Mouse (Mus musculus) layer of hippocampus, postnatal 14 days (tissue): ENCODE results near the gene Ccdc15. TPM values are rescaled to one million over a fixed set of nuclear protein-coding genes. Genes with fewer than 3 reads are reported as not detected.

Source experiments
- DNase-seq, 2 experiments: peaks; one replicate each; pipeline ENCODE4 v3.0.0; 2021 to 2022; ENCODE audit warnings: low spot score in 2 of 2, mixed read lengths in 1 of 2
- total RNA-seq, 2 experiments: library from RNA; stranded (reverse); gene quantifications; 2 replicates each; pipeline ENCODE4 v1.2.3; 2021

Gene Ccdc15
- total RNA-seq, 2 experiments from 2014 or later = 2.2 to 2.7 TPM

- DNase-seq = no peak
Measured at GRCm38 (mm10) chr9:37235951-37236737, 112.1 kb downstream of the Ccdc15 start.

GRCm38 (mm10) chr9:37232201-37233195 is 115.7 kb downstream of the Ccdc15 start:
- DNase-seq = no peak

GRCm38 (mm10) chr9:37230486-37231195 is 117.6 kb downstream of the Ccdc15 start:
- DNase-seq = no peak

GRCm38 (mm10) chr9:37229880-37230325 is 118.3 kb downstream of the Ccdc15 start:
- peak; percentile 62 to 83 for DNase-seq

Other genes with a start within 250 kb of the Ccdc15 start
- 10 to 100 TPM; 25.4 to 29.5 TPM for gene Pknox2, start 201.0 kb downstream of the Ccdc15 start, total RNA-seq
- 10 to 100 TPM in 1 of 2 experiments, 1 to 10 TPM in 1; 9.6 to 10.2 TPM for gene Tmem218, start 140.2 kb downstream of the Ccdc15 start, total RNA-seq
- gene Slc37a2, start 92.7 kb downstream of the Ccdc15 start, total RNA-seq = 1 to 10 TPM; 1.6 to 3.0 TPM
- 10 to 100 TPM; 77.2 to 81.9 TPM for gene Hepacam, start 18.9 kb upstream of the Ccdc15 start, total RNA-seq
- gene Robo4, start 53.5 kb upstream of the Ccdc15 start, total RNA-seq = 1 to 10 TPM; 7.6 to 9.9 TPM
- gene Robo3, start 84.8 kb upstream of the Ccdc15 start, total RNA-seq = 10 to 100 TPM; 19.0 to 22.3 TPM
- 10 to 100 TPM; 22.3 to 22.7 TPM for gene Msantd2, start 140.9 kb upstream of the Ccdc15 start, total RNA-seq
- gene Esam, start 179.6 kb upstream of the Ccdc15 start, total RNA-seq = 10 to 100 TPM; 26.9 to 27.8 TPM
- 1 to 10 TPM; 3.5 to 6.2 TPM for gene Vsig2, start 190.8 kb upstream of the Ccdc15 start, total RNA-seq
- gene Nrgn, start 204.5 kb upstream of the Ccdc15 start, total RNA-seq = 1,000 to 10,000 TPM; 1,609 to 1,636 TPM
- 10 to 100 TPM; 12.1 to 14.0 TPM for gene Siae, start 207.3 kb upstream of the Ccdc15 start, total RNA-seq